Mouse (Mus musculus) skeletal muscle tissue, postnatal 0 days (tissue): ENCODE measurements around the gene Olfr1387. TPM values are rescaled to one million over a fixed set of nuclear protein-coding genes. Genes with fewer than 3 reads are reported as not detected.

Experiments used
- polyA plus RNA-seq: library from polyadenylated mRNA; unstranded; fragments of >200 nt; fragmentation: Nextera tagmentation; extraction: Ambion mirVana; gene quantifications from 2 replicates; pipeline ENCODE4 v1.2.1, GENCODE M21; 2015

The Olfr1387 gene
- not detected in 2 replicates for polyA plus RNA-seq

DNA sequence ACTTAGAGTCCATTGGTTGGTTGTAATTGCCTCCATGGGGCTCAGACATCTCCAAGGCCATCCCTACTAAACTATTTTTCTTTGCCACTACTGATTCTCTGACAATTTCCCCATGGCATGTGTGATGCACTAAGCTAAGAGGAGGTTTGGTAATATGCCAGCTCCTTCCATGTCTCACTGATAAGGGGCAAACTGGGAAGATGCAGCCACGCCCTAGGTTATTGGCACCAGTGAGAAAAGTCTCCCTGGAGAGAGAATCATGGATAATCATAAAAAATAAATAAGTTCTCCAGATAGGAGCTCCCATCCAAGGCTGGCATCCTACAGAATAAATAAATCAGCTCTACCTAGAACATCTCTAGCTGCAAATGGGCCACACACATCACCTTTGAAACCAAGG is at the start of gene Olfr1387:
TSS of gene Olfr1387 (plus strand) at position 301 of the 400 bp plus-strand sequence.

DNA sequence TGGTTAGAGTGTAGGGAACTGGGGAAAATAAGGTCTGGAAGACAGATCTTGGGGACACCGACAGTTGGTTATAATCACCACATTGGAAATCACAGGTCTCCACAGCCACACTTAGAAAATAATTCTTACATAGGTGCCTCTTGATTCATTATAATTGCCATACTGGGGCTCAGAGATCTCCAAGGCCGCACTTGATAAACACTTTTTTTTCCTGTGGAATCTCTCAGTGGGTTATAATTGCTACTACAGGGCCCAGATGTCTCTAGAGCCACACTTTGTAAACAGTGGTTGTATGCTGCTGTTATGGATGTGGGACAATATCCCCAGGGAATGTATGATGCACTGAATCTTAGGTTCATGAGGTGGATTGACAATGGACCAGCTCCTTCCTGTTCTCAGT is 32.4 kb upstream of the Olfr1387 start, which contains the start of gene Olfr1389:
TSS of gene Olfr1389 (plus strand) at position 301 of the 400 bp plus-strand sequence.

DNA sequence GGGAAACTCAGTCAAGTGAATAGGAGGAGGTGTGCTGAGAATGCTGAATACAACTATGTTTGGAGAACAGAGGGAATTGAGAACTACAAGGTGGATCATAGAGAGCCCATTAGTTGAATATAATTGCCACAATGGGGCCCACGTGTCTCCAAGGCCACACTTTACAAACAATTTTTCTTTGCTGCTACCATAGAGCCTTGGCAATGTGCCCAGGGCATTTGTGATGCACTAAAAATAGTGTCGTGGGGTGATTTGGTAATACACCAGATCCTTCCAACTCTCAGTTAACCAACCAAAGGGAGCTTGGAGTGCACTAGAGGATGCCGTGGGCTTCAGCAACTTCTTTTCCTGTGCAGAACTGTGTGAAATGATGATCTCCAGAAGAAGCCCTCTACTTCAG is 18.7 kb upstream of the Olfr1387 start, which contains the start of gene Olfr1388:
TSS of gene Olfr1388 (plus strand) at position 214 of the 400 bp plus-strand sequence.

DNA sequence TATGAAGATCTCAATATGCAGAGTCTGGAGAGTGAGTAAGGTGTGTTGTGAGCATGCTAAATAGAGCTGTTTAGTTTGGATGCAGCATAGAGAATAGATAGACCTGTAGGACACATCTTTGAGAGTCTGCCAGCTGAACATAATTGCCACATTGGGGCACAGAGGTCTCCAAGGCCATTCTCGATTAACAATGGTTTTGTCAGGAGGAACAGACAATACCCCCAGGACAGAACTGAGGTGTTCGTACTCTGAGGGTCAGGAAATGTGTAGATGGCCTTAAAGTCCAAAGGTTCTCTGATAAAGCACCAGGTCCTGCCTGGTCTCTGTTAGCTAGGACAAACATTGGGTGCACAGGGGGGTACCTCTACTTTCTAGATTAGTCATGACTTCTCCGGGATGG is 9.6 kb downstream of the Olfr1387 start, which contains the start of gene Olfr1386:
TSS of gene Olfr1386 (plus strand) at position 301 of the 400 bp plus-strand sequence.

DNA sequence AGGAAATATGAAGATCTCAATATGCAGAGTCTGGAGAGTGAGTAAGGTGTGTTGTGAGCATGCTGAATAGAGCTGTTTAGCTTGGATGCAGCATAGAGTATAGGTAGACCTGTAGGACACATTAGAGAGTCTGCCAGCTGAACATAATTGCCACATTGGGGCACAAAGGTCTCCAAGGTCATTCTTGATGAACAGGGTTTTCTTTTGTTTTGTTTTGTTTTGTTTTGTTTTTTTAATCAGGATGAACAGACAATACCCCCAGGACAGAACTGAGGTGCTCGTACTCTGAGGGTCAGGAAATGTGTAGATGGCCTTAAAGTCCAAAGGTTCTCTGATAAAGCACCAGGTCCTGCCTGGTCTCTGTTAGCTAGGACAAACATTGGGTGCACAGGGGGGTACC is 33.6 kb downstream of the Olfr1387 start, which contains the start of gene Olfr1385:
TSS of gene Olfr1385 (plus strand) at position 301 of the 400 bp plus-strand sequence.

Other genes starting within 250 kb of the Olfr1387 start
- 37.9 and 43.1 TPM in 2 replicates for gene Mgat1, start 211.2 kb upstream of the Olfr1387 start, polyA plus RNA-seq
- 0.09 TPM in 1 of 2 replicates, not detected in the other for gene Olfr1393, start 177.0 kb upstream of the Olfr1387 start, polyA plus RNA-seq
- not detected in 2 replicates for gene Olfr1392, start 170.1 kb upstream of the Olfr1387 start, polyA plus RNA-seq
- not detected in 2 replicates for gene Olfr10, start 150.6 kb upstream of the Olfr1387 start, polyA plus RNA-seq
- not detected in 2 replicates for gene Olfr1391, start 132.6 kb upstream of the Olfr1387 start, polyA plus RNA-seq
- not detected in 2 replicates for gene Olfr1390, start 120.2 kb upstream of the Olfr1387 start, polyA plus RNA-seq
- gene Olfr1389, start 32.3 kb upstream of the Olfr1387 start, polyA plus RNA-seq, result not detected in 2 replicates
- not detected in 2 replicates for gene Olfr1388, start 18.7 kb upstream of the Olfr1387 start, polyA plus RNA-seq
- gene Olfr1386, start 9.7 kb downstream of the Olfr1387 start, polyA plus RNA-seq, result not detected in 2 replicates
- gene Olfr1385, start 33.7 kb downstream of the Olfr1387 start, polyA plus RNA-seq, result not detected in 2 replicates
- not detected in 2 replicates for gene Olfr1384, start 51.4 kb downstream of the Olfr1387 start, polyA plus RNA-seq
- not detected in 2 replicates for gene Olfr1383, start 64.3 kb downstream of the Olfr1387 start, polyA plus RNA-seq
- gene Olfr1382, start 72.9 kb downstream of the Olfr1387 start, polyA plus RNA-seq, result not detected in 2 replicates
- not detected in 2 replicates for gene Olfr1381, start 88.1 kb downstream of the Olfr1387 start, polyA plus RNA-seq
- gene Olfr1380, start 101.5 kb downstream of the Olfr1387 start, polyA plus RNA-seq, result not detected in 2 replicates
- 1.8 TPM in 2 replicates for gene Flt4, start 153.9 kb downstream of the Olfr1387 start, polyA plus RNA-seq
- 0.30 TPM in 1 of 2 replicates, not detected in the other for gene Scgb3a1, start 208.3 kb downstream of the Olfr1387 start, polyA plus RNA-seq